In the genomic region with DNA sequence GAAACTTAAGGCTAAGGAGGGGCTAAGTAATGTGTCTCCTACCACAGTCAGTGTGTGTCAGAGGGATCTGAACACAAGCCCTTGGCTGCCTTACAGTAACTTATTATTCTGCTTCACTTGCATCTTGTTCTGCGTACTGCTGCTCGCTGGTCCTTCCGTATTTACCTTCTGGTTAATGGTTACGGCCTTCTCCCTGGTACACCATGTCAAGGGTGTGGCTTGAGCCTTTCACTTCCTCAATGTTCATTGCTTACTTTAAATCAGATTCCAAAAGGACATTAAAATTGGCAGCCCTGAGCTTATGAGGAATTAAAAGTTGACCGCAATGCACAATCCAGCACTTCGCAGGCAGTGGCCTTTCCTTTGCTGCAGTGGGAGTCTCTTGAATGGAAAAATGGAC, we compare ENCODE assay signal across 13 mouse cellular contexts. TPM values are rescaled to one million over a fixed set of nuclear protein-coding genes. Genes with fewer than 3 reads are reported as not detected.
A peak's percentile ranks its signal among the peaks of the same experiment; 100 is the strongest.
DNase-seq lines count a peak whose midpoint lies in the region.
"Had no signal": no experiment of that assay in that cellular context is flagged by ENCODE, and none has a peak within 500 bp of the region (broad histone marks: within the 10 kb centered on the region; RNA-seq: fewer than 3 reads in every experiment).

No protein-coding gene starts in this region.

- intact Hi-C loops in heart, postnatal 25 days (cut with DNase I), result no loop called here

- peak; percentile 76 for DNase-seq in heart, adult 11 months
- DNase-seq in heart, postnatal 25 days (ENCODE audit: low spot score), result no peak
- DNase-seq in urinary bladder, postnatal 14 days (ENCODE audit: low spot score), result peak; percentile 11
- DNase-seq in urinary bladder, postnatal 10 days (ENCODE audit: low spot score), result no peak
- peak; percentile 6 to 12 for DNase-seq in monocyte, adult 2 months (ENCODE audit: low read depth in 1 of 2, low spot score in 2 of 2)
- DNase-seq in yolk sac, embryonic 10.5 days (ENCODE audit: low spot score), result peak; percentile 29
- no peak for DNase-seq in right cerebral cortex, postnatal 14 days
- DNase-seq in thymus, postnatal 14 days, result no peak
- DNase-seq: adrenal gland, postnatal 14 days; cerebellum, postnatal 14 days; forebrain, postnatal 0 days; thymus, postnatal 4 days had no signal

RNA-seq across cellular contexts. Expression of a gene that starts 30.9 kb away (rescaled TPM):
- 1 to 10 TPM; 4.5 to 5.7 TPM for total RNA-seq in heart, postnatal 25 days (2021)
- total RNA-seq: gastrocnemius, adult 18-20 months had no signal

Comparison
In these comparisons a context has a peak if more than half of its experiments do, and no peak if none do; other contexts are left out.
1. DNase-seq: peak in heart, adult 11 months (single experiment), urinary bladder, postnatal 14 days (single experiment), monocyte, adult 2 months (2 of 2) and yolk sac, embryonic 10.5 days (single experiment); none in heart, postnatal 25 days (single experiment), urinary bladder, postnatal 10 days (single experiment), right cerebral cortex, postnatal 14 days (single experiment) and thymus, postnatal 14 days (single experiment).